Mouse (Mus musculus) thymus, postnatal 36 days (tissue): ENCODE results near the gene Mast4.

Experiments
- DNase-seq, 2 experiments: peaks; one replicate each; pipeline ENCODE4 v3.0.0; 2022; ENCODE audit warnings: mixed read lengths in 2 of 2

The Mast4 gene

DNA sequence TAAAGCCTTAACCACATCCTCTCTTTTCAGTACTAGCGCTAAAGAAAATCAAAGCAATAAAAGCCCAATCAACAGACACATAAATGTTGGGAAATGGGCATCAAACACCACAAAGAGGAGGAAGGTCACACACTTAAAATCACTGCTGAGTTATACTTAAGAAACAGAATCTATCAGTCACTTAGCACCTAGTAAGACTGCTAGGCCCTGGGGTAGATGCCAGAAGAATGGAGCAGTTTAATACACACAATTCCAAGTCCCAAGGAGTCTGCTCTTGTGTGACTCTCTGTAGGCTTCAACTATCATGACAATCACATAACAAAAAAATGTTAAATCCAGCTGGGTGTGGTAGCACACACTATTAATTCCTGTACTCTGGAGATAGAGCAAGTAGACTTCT lies 483.0 kb downstream of the Mast4 start:
- DNase-seq: no peak

GRCm38 (mm10) chr13:102850594-102850993 lies 483.7 kb downstream of the Mast4 start:
- no peak for DNase-seq

DNA sequence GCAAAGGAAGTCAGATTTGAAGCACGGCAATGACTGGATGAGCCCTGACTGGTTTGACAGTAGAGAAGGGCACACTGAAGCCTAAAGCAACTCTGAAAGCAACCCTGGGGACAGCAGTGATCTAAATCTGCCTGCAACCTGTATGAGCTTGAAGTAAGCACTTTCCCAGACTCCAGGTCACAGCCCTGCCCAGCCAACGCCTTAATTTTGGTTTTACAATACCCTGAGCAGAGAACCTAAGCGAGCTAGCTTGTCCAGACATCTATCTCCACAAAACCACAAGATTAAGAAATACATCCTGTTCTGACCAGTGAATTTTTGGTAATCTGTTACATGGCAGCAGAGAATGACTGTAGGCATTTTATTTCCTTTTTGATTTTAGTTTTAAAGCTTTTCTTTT lies 485.2 kb downstream of the Mast4 start:
- DNase-seq: no peak

DNA sequence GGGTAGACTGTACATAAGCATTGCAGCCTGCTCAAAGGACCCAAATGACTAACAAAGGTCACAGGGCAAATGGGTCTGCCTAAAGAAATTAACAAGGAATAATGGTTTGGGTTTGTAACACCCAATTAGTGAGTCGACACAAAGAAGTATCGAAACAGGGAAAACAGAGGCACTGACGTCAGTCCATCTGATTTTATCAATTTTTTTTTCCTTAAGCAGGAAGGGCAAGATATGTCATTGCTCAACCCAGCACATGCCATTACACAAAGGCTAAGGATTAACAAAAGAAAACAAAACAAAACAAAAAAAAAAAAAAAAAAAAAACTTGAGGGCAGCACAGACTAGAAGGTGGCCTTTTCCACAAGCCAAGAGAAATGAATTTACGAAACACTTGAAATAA lies 487.8 kb downstream of the Mast4 start:
- no peak for DNase-seq

- no peak for DNase-seq
Measured at GRCm38 (mm10) chr13:102842715-102843114, 491.6 kb downstream of the Mast4 start.

DNA sequence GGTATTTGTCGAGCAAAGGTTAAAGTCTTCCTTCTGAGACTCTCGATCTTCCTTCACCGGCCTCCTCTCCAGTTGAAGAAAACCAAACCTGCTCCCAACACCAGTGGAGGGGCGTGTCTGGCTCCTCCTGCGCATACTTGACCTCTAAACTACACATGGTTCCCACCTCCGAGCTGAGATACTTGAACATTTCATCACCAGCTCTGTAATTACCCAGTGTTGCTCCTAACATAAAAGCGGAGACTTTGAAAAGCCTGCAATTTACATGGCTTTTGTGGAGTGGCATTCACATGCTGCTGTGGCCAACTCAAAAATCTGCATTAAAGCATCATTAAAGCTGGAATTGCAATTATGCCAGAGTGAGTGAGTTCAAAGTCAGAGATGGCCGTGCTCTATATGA lies 492.1 kb downstream of the Mast4 start:
- DNase-seq: no peak

DNA sequence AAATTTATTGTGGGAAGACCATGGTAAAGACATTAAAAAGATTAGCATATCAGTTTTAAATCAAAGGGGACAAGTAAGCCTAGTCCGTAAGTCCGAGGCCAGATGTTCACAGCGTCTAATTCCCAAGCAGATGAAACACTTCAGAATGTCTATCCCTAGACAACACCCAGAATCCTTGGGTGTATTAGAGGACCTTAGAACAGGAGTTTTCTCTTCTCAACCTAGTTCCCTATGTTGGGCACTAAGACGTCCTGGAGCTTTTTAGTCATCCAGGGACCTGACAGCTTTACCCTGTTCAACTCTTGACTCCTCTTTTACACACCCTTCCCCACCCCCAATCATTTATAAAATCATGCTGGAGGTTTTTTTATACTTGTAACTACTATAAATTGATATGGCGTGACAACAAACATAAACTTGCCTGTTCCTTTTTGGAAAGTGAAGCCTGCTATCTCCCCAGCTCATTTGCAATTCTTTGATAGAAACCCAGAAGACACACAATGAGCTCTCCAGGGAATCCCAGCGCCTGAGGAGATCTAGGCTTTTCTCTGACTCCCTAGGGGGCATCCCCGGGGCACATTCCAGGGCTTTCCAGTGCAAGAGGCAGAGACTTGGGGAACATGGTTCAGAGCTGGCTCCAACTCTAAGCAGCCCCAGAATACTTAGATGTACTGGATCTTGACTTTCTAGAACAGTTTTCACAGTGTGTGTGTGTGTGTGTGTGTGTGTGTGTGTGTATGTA lies 494.4 kb downstream of the Mast4 start:
- no peak for DNase-seq

DNA sequence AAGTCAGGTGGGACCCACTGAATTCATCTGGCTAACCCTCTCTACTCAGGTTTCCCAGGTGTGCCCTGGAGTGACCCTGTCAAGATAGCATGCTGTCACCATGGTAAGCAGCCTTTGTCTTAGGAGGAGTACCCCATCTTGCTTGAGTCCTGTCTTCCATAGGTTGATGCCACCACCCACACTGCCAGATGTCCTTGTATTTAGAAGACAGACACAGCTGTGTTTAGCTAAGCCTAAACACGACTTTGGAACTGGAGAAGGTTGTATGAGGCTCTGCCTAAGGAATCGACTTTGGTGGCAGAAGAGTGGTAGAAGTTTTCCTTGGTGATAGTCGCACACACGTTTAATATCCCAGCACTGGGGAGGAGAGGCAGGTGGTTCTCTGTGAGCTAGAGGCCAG lies 496.9 kb downstream of the Mast4 start:
- no peak for DNase-seq

GRCm38 (mm10) chr13:102835336-102835735 lies 499.0 kb downstream of the Mast4 start:
- DNase-seq: no peak

- no peak for DNase-seq
Measured at GRCm38 (mm10) chr13:102818287-102818686, 516.0 kb downstream of the Mast4 start.

GRCm38 (mm10) chr13:102816689-102817088 lies 517.6 kb downstream of the Mast4 start:
- no peak for DNase-seq

DNA sequence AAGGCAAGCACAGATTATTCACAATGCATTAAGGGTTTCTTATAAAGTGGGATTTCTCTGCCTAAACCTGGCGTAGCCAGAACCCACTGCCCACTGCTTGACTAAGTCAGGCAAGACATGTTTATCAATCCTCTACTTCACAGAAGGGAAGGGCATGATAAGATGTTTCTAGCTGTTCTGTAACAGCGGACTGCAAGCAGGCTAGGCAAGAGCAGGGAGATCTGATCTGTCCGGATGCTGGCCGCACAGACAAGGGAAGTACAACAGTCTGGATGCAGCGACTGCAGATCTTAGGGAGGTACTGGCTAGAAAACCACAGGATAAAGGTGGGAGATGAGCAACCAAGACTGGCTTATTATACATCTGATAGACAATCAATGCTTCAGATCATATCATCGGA lies 519.1 kb downstream of the Mast4 start:
- DNase-seq: no peak

- DNase-seq: no peak
Measured at GRCm38 (mm10) chr13:102811129-102811832, 523.0 kb downstream of the Mast4 start.

- no peak for DNase-seq
Measured at GRCm38 (mm10) chr13:102806652-102807051, 527.6 kb downstream of the Mast4 start.

DNA sequence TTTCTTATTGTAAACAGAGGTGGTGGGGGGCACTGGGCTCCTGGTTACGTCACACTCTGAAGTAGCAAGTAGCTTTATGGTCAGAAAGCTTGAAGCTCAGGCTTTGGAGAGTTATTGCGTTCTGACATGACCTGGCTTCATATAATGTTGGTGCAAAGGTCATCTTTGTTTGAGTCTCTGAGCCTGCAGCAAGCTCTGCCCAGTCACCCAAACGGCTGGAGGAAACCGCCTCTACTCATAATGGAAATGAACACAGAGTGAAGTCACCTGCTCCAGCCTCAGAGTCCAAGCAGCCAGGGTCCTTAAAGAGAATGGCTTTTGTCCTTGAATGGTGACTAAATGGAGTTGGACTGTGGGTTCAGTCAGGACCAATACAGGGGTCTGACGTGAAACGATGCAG lies 529.1 kb downstream of the Mast4 start:
- DNase-seq: no peak

DNA sequence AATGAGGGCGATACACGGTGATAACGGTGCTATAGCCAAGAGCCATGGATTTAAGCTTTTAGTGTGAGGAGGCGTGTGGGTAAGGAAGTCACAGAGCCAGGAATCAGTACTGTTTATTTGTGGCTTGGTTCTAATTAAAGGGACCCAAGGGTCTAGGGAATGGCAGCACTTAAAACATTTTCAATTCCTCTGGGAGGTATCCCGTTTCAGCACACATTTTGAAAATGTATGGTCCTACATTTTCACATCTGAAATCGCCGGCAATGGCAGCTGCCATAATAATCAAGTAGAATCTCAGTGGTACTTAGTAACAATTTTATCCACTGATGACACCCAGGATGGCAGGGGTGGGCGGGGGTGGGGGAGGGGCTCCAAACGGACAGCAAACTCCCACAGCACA lies 531.1 kb downstream of the Mast4 start:
- no peak for DNase-seq

DNA sequence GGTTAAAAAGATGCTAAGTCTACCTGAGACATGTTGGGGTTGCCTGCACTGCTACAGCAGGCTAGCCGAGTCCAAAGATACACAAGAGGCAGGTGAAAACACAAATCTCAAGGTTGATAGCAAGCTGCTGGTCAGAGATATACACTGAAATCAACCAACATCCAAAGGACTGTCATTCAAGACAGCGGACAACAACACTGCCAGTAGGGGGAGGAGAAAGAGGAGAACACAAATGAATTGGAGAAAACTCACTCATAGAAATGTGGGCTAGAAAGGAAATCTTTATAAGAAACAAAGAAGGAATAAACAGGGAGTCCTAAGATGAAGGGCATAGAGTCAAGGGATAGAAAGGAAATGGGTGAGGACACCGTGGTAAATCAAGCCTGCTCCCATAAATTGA lies 542.1 kb downstream of the Mast4 start:
- no peak for DNase-seq

DNA sequence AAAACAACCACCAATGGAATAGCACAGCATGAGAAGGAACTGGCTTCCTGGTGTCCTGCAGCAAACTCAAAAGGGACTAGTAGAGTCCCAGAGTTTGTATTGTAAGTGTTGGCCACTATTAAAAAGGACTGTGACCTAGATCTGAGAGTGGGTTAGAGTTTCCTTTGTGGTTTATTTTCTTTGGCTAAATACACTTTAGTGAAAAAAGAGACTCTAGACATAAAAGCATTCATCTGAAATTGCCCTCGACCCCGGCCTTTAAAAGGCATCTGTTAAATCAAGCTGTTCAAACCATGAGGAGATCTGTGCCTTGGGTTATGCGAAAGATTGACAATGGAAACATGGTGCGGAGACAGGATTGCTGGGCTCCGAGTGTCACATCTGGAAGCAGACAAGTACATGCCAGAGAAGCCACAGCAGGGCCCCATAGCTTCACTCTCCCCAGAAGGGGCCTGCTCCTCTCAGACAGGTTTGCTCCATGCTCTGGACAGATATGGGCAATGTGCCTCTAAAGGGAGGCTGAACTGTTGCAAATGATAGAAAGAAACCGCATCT lies 543.6 kb downstream of the Mast4 start:
- no peak for DNase-seq

- no peak for DNase-seq
Measured at GRCm38 (mm10) chr13:102786666-102787230, 547.5 kb downstream of the Mast4 start.

GRCm38 (mm10) chr13:102783531-102784310 lies 550.6 kb downstream of the Mast4 start:
- no peak for DNase-seq

DNA sequence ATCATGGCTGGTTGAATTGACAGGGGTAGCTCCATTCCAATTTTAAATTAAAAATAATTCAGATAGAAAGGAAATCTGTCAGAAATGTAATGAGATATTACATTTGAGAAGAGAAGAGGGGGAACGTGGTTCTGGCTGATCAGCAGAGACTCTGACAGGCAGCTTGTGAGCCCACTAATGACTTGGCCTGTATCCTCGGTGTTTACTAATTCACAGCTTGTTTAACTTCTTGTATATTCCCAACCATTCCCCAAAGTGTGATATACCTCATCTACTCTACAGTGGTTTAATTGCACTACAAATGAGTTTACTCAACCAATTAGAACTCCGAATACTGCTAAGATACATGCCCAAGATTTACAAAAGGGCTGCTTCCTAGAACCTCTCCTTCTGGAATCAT lies 555.0 kb downstream of the Mast4 start:
- no peak for DNase-seq

DNA sequence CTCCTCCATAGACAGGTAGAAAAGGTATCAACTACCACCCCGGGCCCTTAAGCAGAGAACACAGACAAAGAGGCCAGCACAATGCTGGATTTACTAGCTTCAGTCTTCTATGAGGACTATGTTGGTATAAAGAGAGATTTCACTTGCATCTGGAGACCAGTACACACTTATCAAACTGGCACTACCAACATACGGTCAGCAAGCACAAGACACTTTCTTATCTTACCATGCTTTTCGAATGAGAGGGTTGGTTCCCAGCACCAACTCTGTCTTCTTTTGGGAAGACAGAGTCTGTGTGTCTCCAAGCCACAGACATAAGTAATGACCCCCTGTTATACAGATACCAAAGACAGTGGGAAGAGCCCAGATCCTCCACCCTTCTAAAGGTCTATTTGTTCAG lies 555.4 kb downstream of the Mast4 start:
- no peak for DNase-seq

DNA sequence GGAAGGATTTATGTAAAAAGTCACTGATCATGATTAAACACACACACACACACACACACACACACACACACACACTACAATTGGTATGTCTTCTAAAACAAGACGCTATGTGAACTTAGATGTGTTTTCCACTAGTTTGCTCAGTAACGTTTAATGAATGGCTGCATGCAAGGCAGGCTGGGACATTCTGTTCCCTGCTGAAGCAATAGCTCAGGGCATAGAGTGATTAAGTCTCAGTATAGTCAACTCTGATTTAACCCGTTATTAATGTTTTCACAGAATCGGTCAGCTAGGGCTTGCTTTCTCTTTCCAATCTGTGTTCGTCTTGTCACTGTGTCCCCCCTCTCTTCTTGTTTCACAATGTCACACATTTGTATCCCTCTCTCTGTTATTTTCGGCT lies 558.8 kb downstream of the Mast4 start:
- DNase-seq: no peak
